Mouse (Mus musculus) lung, adult 2 months (tissue): ENCODE measurements around the gene Pmp22.

ENCODE experiments used
- CTCF ChIP-seq: fragments of 200-500 bp; IDR thresholded peaks from 2 replicates; pipeline ENCODE4 v1.5.1; 2011; ENCODE audit warnings: mild to moderate bottlenecking, low read length, control low read depth; ENCODE audit not compliant: insufficient read depth
- POLR2A ChIP-seq: fragments of 200-500 bp; IDR thresholded peaks from 2 replicates; pipeline ENCODE4 v1.6.1; 2011; ENCODE audit warnings: low read depth, mild to moderate bottlenecking, control low read depth, low read length, borderline replicate concordance; ENCODE audit errors: extremely low read depth

DNA sequence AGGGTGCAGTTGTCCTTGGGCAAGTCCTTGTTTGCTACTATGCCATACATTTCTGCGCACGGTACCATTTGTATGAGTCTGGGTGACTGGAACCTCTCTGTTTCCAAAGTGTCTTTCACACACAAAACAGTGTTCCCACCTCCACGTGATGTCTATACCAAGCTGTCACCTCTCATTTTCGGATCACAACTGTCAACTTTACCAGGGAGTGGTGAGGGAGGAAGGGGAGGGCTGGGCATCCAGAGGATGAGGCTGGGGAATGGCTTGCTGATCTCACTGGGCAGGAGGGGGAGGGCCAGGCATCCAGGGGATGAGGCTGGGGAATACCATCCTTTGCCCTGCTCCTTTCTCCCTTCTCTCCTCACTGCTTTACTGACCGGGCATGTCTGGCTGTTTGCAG is 5.2 kb downstream of the Pmp22 start:
- TF ChIP-seq CTCF = no peak
- no peak for TF ChIP-seq POLR2A
